In genomic region chr2:178862620-178863019, GRCm38 (mm10) we compare ENCODE assay signal across 25 mouse cellular contexts.
DNase-seq lines count a peak whose midpoint lies in the region; ATAC-seq and TF ChIP-seq lines count a peak whose summit lies in the region.
"Had no signal": no experiment of that assay in that cellular context is flagged by ENCODE, and none has a peak within 500 bp of the region (broad histone marks: within the 10 kb centered on the region; RNA-seq: fewer than 3 reads in every experiment).

No protein-coding gene starts in this region.

- no peak overlapping the region for H3K4me2 ChIP-seq in embryonic facial prominence, embryonic 14.5 days (ENCODE audit: low read depth, low read length)
- no peak overlapping the region for H3K4me2 ChIP-seq in forebrain, embryonic 15.5 days (replicated peaks)
- no peak overlapping the region for H3K4me2 ChIP-seq in hindbrain, embryonic 15.5 days
- H3K4me2 ChIP-seq in hindbrain, postnatal 0 days (ENCODE audit: low read depth, low read length): no peak overlapping the region
- H3K4me2 ChIP-seq: embryonic facial prominence, embryonic 13.5 days had no signal

- H3K4me3 ChIP-seq in embryonic facial prominence, embryonic 14.5 days (ENCODE audit: low read depth, low read length): no peak overlapping the region
- no peak overlapping the region for H3K4me3 ChIP-seq in embryonic facial prominence, embryonic 10.5 days
- H3K4me3 ChIP-seq in forebrain, embryonic 15.5 days: no peak overlapping the region
- no peak overlapping the region for H3K4me3 ChIP-seq in forebrain, embryonic 10.5 days
- no peak overlapping the region for H3K4me3 ChIP-seq in gastrocnemius, adult 2 months
- no peak overlapping the region for H3K4me3 ChIP-seq in hindbrain, embryonic 15.5 days
- H3K4me3 ChIP-seq in hindbrain, postnatal 0 days (ENCODE audit: low read length): no peak overlapping the region
- H3K4me3 ChIP-seq: embryonic facial prominence, embryonic 13.5 days had no signal

- H3K9me3 ChIP-seq in embryonic facial prominence, embryonic 14.5 days (ENCODE audit: control insufficient read depth, low read length): no peaks in the 10 kb centered on the region
- no peaks in the 10 kb centered on the region for H3K9me3 ChIP-seq in embryonic facial prominence, embryonic 10.5 days
- no peaks in the 10 kb centered on the region for H3K9me3 ChIP-seq in forebrain, embryonic 15.5 days
- H3K9me3 ChIP-seq in forebrain, embryonic 10.5 days: no peaks in the 10 kb centered on the region
- H3K9me3 ChIP-seq in hindbrain, embryonic 15.5 days: no peaks in the 10 kb centered on the region
- no peaks in the 10 kb centered on the region for H3K9me3 ChIP-seq in hindbrain, postnatal 0 days (ENCODE audit: low read length)
- H3K9me3 ChIP-seq: embryonic facial prominence, embryonic 13.5 days had no signal

- no peaks in the 10 kb centered on the region for H3K27me3 ChIP-seq in embryonic facial prominence, embryonic 14.5 days (replicated peaks; ENCODE audit: control insufficient read depth, insufficient read depth, low read length)
- no peaks in the 10 kb centered on the region for H3K27me3 ChIP-seq in embryonic facial prominence, embryonic 10.5 days (replicated peaks; ENCODE audit: low read depth, poor library complexity, severe bottlenecking)
- H3K27me3 ChIP-seq in forebrain, embryonic 15.5 days: no peaks in the 10 kb centered on the region
- no peaks in the 10 kb centered on the region for H3K27me3 ChIP-seq in forebrain, embryonic 10.5 days (ENCODE audit: poor library complexity, severe bottlenecking)
- no peaks in the 10 kb centered on the region for H3K27me3 ChIP-seq in hindbrain, embryonic 15.5 days
- no peaks in the 10 kb centered on the region for H3K27me3 ChIP-seq in hindbrain, postnatal 0 days (ENCODE audit: insufficient read depth, low read length)
- H3K27me3 ChIP-seq: CH12.LX; embryonic facial prominence, embryonic 13.5 days; Patski had no signal

- no peak overlapping the region for H3K27ac ChIP-seq in embryonic facial prominence, embryonic 14.5 days (replicated peaks; ENCODE audit: low read depth, low read length)
- H3K27ac ChIP-seq in embryonic facial prominence, embryonic 10.5 days (replicated peaks): no peak overlapping the region
- no peak overlapping the region for H3K27ac ChIP-seq in forebrain, embryonic 15.5 days (replicated peaks)
- no peak overlapping the region for H3K27ac ChIP-seq in forebrain, embryonic 10.5 days
- H3K27ac ChIP-seq in gastrocnemius, adult 2 months: peak overlapping the region; percentile 16; the same call in 1 of the 2 replicates
- no peak overlapping the region for H3K27ac ChIP-seq in hindbrain, embryonic 15.5 days (replicated peaks)
- no peak overlapping the region for H3K27ac ChIP-seq in hindbrain, postnatal 0 days
- H3K27ac ChIP-seq: embryonic facial prominence, embryonic 13.5 days had no signal

- ATAC-seq in embryonic facial prominence, embryonic 14.5 days (ENCODE audit: low read depth): no peak; the same call in 1 of the 2 replicates
- 0 out of 2 replicates have a peak, but pooled peaks have one; percentile 16 for ATAC-seq in forebrain, embryonic 15.5 days (replicated peaks)
- ATAC-seq in hindbrain, embryonic 15.5 days (ENCODE audit: low FRiP score, low read depth): 0 out of 2 replicates have a peak, but pooled peaks have one; percentile 3
- no peak for ATAC-seq in hindbrain, postnatal 0 days
- ATAC-seq: activated CD4-positive, CD25-positive, alpha-beta regulatory T cell, adult 4 months; CD4-positive, CD25-positive, alpha-beta regulatory T cell, adult 4 months; forebrain, embryonic 14.5 days; Patski had no signal

- H3K36me3 ChIP-seq in embryonic facial prominence, embryonic 14.5 days (ENCODE audit: control insufficient read depth, insufficient read depth, low read length): no peaks in the 10 kb centered on the region
- no peaks in the 10 kb centered on the region for H3K36me3 ChIP-seq in embryonic facial prominence, embryonic 10.5 days (replicated peaks)
- no peaks in the 10 kb centered on the region for H3K36me3 ChIP-seq in forebrain, embryonic 15.5 days
- H3K36me3 ChIP-seq in forebrain, embryonic 10.5 days (replicated peaks): no peaks in the 10 kb centered on the region
- H3K36me3 ChIP-seq in hindbrain, embryonic 15.5 days: no peaks in the 10 kb centered on the region
- H3K36me3 ChIP-seq in hindbrain, postnatal 0 days (ENCODE audit: insufficient read depth, low read length): no peaks in the 10 kb centered on the region
- H3K36me3 ChIP-seq: embryonic facial prominence, embryonic 13.5 days; G1E had no signal

- TF ChIP-seq CTCF in gastrocnemius, adult 2 months (IDR thresholded peaks at IDR 0.05): no peak
- no peak for TF ChIP-seq CTCF in hindbrain, postnatal 0 days (IDR thresholded peaks at IDR 0.05; ENCODE audit: low read depth)

- peak; percentile 11 for DNase-seq in embryonic facial prominence, embryonic 14.5 days (ENCODE audit: low spot score)
- no peak for DNase-seq in embryonic facial prominence, embryonic 10.5 days (ENCODE audit: low spot score)
- no peak for DNase-seq in forebrain, embryonic 10.5 days (ENCODE audit: extremely low spot score, low spot score)
- DNase-seq in gastrocnemius, adult 2 months: no peak
- DNase-seq in gastrocnemius, postnatal 25 days: no peak
- DNase-seq in hindbrain, postnatal 0 days (ENCODE audit: low spot score): no peak
- DNase-seq: adrenal gland, adult 8-10 months; adrenal gland, postnatal 14 days; adrenal gland, postnatal 36 days; B cell, adult 2 months; cerebellum, adult 11-12 months; cerebellum, adult 2 months; cerebellum, adult 9-10 months; cerebellum, postnatal 10 days; cerebellum, postnatal 25 days; forebrain, postnatal 0 days had no signal

- H3K4me1 ChIP-seq in embryonic facial prominence, embryonic 14.5 days (ENCODE audit: control insufficient read depth, insufficient read depth, low read length): no peaks in the 10 kb centered on the region
- H3K4me1 ChIP-seq in embryonic facial prominence, embryonic 10.5 days: peaks cover 21% of the 10 kb centered on the region
- H3K4me1 ChIP-seq in forebrain, embryonic 15.5 days: no peaks in the 10 kb centered on the region
- peaks cover 6% of the 10 kb centered on the region; the same call in 1 of the 2 replicates for H3K4me1 ChIP-seq in forebrain, embryonic 10.5 days
- no peaks in the 10 kb centered on the region for H3K4me1 ChIP-seq in hindbrain, embryonic 15.5 days (replicated peaks)
- H3K4me1 ChIP-seq in hindbrain, postnatal 0 days (ENCODE audit: insufficient read depth, low read length): no peaks in the 10 kb centered on the region

- no peak overlapping the region for H3K9ac ChIP-seq in embryonic facial prominence, embryonic 14.5 days (ENCODE audit: low read depth, low read length)
- no peak overlapping the region for H3K9ac ChIP-seq in forebrain, embryonic 15.5 days (replicated peaks)
- no peak overlapping the region for H3K9ac ChIP-seq in hindbrain, embryonic 15.5 days
- no peak overlapping the region for H3K9ac ChIP-seq in hindbrain, postnatal 0 days (replicated peaks; ENCODE audit: low read length)
- H3K9ac ChIP-seq: embryonic facial prominence, embryonic 13.5 days; forebrain, postnatal 0 days had no signal

- intact Hi-C loops in gastrocnemius, adult 2 months (cut with DNase I): no loop called here

Comparison
In these comparisons a context has a peak if more than half of its experiments do, and no peak if none do; other contexts are left out.
1. ATAC-seq: peak in forebrain, embryonic 15.5 days (single experiment) and hindbrain, embryonic 15.5 days (single experiment); none in embryonic facial prominence, embryonic 14.5 days (single experiment) and hindbrain, postnatal 0 days (single experiment).